Mouse (Mus musculus) MEL-GATA-1-ER (cell line): Measurements from ENCODE around the gene Mgrn1.

Source experiments
- DNase-seq: peaks from one replicate; pipeline ENCODE4 v3.0.0-alpha.2; 2012; ENCODE audit warnings: low read depth; ENCODE audit errors: extremely low read depth

Mgrn1 gene

GRCm38 (mm10) chr16:4979755-4980380 lies 93.8 kb downstream of the Mgrn1 start:
- peak; percentile 17 for DNase-seq

GRCm38 (mm10) chr16:4984717-4985116 lies 98.7 kb downstream of the Mgrn1 start:
- DNase-seq, result no peak
